Mouse (Mus musculus): ENCODE measurements at regions not wholly inside any gene's neighbourhood (a gene's known extent, or its start where the extent isn't known, plus 50 kb on each side); places are given as distances from the start of the nearest gene placed in this dataset.

DNA sequence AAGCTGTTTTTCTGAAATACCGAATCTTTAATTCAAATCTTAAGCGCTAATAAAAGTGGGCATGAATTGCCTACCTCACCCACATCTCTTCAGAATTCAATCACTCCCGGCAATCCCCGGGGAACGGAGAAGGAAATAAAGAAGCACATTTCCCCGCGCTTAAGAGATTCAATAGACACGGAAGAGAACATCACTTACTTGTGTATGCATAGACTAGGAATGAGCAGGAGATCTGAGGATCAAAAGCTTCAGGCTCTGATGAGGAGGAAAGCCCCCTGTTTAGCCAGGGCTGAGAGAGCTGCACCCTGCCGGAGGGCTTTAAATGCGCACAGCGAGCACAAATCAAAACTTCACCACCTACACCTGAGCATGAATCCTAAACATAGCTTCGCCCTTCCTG lies 72.0 kb upstream of the Arglu1 start:
- no peak for DNase-seq (ENCODE audit: low spot score)

DNA sequence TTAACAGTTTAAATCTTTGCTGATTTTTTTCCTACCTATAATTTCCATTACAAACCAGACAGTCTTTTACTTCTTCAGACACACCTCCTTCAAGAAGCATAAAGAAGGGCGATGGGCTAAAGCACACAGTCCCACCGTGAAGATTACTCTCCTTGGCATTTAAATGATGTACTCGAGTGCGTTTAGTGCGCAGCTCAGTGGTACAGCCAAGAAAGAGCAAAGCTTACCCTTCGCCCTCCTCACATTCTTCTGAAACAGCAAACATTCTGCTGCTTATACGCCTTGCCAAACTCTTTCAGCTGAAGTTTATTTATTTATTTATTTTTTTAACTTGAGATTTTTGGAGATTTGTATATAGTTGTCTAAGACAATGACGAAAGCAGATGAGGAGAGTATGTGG lies 68.0 kb upstream of the Arglu1 start:
- no peak for DNase-seq (ENCODE audit: low spot score)

DNA sequence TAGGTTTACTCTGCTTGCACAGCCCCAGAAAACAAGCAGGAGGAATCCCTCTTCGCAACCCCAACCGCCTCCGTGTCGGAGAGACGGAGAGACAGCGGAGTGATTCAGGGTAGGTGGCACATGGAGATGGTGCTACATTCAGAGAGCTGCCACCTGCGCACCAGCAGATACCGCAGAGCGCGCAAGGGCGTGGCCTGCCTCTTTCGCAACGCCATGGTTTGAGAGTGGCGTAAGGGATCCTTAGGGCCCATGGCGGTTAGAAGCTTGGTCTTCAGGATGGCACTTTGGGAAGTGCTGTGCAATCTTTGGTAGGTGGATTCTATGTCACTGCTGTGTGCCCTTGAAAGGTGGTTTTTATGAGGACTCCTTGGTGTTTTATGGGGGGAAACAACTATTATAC lies 60.9 kb upstream of the Arglu1 start:
- no peak for DNase-seq (ENCODE audit: low spot score)

DNA sequence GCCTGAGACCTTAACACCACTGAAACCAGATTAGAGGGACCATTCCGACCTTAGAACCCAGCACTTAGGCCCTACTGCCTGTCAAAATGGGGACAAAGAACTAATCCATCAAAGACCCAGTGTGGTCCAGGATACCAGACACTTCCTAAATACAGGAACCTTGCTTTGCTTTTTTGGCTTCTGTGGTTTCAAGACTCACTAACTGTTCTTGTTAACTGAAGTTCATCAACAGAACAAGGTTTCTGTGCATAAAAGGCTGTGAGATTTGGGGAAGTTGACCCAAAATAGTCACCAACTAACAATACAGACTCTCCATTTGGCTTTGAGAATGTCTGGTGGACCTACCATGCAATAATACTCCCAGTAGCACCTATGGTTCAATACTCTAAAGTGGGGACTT lies 56.4 kb upstream of the Arglu1 start:
- DNase-seq (ENCODE audit: low spot score), result no peak

DNA sequence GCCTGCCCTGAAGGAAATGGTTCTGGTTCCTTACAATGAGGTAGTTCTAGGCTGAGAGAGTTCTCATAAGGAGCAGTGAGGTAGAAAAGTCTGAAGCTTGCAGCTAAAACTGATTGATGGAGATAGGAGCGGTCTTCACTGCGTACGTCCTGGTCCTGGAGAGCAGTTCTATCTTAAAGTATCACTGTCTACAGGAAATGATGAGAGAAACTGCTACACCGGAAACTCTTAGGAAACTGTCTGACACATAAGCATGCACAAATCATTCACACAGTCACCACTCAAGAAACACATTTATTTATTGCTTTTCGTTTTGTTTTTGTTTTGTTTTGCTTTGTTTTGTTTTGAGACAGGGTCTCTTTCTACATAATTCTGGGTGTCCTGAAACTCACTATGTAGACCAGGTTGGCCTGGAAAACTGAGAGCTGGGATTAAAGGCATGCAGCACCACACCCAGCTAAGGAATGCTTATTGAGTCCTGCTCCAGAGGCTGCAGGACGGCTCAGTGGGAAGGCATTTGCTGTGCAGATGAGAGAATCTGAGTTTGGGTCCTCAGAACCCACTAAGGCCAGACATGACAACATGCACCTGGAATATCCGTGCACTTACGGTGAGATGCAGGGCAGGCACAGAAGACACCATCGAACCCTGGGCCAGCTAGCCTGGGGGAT lies 55.4 kb upstream of the Arglu1 start:
- DNase-seq (ENCODE audit: low spot score), result no peak
